Mouse (Mus musculus): ENCODE measurements around the gene Gm815.

Gm815 gene

DNA sequence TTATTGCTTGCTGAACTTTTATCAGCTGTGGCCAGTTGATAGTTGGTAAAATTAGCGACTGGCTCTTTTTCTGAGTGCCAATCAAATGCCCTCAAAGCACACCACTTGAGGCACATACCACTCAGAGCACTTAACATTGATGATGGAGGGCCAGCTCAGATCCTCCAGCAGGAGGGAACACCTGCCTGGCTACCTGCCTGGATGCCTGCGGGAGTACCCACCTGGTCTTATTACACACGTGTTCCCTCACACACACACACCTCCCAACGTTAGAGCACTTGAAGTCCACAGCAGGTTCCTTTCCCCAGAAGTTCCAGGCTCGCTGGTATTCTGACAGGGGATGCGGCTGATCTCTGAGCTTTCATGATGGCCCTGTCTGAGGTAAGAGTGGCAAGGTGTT lies at the start of gene Gm815:
Gm815 (plus strand) TSS at position 266 of the 400 bp plus-strand sequence.
- no peak for DNase-seq

DNA sequence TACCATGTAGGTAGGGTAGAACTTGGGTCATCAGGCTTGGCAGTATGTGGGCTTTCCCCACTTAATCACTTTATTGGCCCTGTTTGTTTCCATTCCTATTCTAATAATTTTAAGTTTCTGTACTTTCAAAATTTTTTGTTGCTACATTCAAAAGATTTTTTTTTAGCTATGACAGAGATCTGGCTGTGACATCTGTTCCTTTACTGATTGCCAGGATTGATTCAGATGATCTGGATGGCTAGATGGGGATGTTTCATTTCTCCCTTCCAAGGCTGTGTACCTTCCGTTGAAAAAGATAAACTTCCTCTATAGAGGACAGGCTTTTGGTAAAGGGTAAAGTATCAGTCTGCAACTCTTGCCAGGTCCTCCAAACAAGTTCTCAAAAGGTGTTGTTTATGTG lies 48.1 kb upstream of the Gm815 start:
- DNase-seq: no peak

- DNase-seq: no peak
Measured at GRCm38 (mm10) chr19:26843896-26844295, 41.8 kb upstream of the Gm815 start.

GRCm38 (mm10) chr19:26844813-26845212 lies 40.9 kb upstream of the Gm815 start:
- DNase-seq: no peak

- peak; percentile 78 for DNase-seq
Measured at GRCm38 (mm10) chr19:26845276-26846016, 40.2 kb upstream of the Gm815 start.

DNA sequence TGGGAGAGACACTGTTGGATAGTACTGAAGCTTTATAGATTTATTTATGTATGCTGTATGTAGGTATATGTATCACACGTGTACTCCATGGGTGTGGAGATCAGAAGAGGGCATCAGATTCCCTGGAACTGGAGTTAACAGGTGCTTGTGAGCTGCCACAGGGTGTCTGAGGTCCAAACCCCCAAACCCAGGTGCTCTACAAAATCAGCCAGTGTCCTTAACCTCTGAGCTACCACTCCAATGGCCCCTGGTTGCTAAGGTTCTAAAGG lies 39.7 kb upstream of the Gm815 start:
- no peak for DNase-seq

DNA sequence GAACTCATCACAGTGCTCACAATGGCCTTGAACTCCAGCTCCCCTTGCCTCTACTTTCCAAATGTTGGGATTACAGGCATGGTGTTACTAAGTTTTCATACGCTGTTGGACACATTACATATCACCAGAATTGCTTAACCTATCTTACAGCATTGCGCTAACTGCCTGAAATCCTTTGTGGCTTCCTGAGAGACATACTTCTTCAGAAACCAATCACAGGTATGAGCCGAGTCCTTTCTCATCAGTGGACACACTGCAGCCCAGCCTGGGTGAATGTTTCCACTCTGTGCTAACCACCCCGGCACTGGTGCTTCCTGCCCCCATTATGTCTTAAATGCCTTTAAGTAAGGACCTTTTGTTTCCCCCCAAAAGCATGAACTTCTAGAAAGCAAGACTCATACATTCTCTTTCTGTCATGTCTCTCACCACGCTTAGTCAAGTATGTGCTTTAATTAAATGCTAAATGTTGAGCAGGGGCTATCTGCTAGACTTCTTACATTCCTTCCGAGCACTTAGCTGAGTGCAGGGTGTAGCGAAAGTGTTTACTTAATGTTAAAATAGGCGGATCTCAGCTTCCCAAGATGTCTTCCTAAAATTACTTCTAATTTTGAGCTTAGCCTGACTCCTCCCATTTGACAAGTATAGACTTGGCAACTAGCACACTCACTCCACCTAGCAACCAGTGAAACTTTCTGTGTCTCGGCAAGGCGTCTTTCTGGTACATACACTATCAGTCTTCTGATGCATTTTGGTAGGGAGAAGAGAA lies 34.5 kb upstream of the Gm815 start:
- no peak for DNase-seq

- DNase-seq: no peak
Measured at GRCm38 (mm10) chr19:26852325-26852900, 33.3 kb upstream of the Gm815 start.

DNA sequence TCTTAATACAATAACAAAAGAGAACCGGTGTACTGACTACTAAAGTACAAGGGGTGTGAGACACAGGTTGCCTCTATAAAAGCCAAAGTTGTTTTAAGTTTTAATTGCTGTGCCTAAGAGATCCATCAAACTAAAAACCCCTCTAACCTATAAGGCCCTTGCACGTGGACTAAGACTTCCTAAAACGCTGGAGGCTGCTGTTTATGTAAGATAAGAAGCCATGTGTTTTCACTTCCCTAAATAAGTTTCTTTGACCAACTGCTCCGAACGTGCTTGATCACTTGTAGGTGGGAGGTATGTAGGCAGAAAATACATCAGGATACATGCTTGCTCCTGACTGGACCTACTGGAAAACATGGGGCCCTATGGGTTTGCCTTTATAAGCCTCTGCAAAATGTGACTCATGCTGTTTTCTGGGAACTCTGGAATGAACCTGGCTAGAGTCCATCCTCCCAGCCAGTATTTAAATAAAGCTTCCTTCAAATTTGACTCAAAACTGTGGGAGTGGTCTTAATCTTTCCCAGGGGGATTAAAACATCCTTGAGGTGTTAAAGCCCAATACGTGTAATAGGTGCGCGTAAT lies 31.9 kb upstream of the Gm815 start:
- no peak for DNase-seq

- DNase-seq: no peak
Measured at GRCm38 (mm10) chr19:26854661-26855060, 31.0 kb upstream of the Gm815 start.

GRCm38 (mm10) chr19:26855152-26855551 lies 30.5 kb upstream of the Gm815 start:
- no peak for DNase-seq

GRCm38 (mm10) chr19:26858427-26859194 lies 27.1 kb upstream of the Gm815 start:
- DNase-seq: no peak

DNA sequence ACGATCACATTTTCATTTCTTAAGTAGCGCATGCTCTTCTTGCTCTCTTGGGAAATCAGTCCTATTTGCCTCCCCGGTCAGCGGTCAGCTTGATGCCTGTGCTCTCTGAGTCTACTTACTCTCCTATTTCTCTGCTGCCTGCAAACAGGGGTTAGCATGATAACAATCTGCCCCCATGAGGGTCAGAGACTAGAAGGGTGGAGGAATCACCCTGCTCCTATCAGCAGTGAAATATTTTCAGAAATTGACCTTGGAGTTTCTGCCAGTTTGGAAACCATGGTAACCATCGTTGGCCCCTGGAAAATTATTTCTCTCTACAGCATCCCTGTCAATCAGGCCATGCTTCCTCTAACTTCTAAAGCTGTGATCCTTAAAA lies 26.5 kb upstream of the Gm815 start:
- no peak for DNase-seq

GRCm38 (mm10) chr19:26863662-26864061 lies 22.0 kb upstream of the Gm815 start:
- DNase-seq: no peak

GRCm38 (mm10) chr19:26864975-26865690 lies 20.5 kb upstream of the Gm815 start:
- no peak for DNase-seq

DNA sequence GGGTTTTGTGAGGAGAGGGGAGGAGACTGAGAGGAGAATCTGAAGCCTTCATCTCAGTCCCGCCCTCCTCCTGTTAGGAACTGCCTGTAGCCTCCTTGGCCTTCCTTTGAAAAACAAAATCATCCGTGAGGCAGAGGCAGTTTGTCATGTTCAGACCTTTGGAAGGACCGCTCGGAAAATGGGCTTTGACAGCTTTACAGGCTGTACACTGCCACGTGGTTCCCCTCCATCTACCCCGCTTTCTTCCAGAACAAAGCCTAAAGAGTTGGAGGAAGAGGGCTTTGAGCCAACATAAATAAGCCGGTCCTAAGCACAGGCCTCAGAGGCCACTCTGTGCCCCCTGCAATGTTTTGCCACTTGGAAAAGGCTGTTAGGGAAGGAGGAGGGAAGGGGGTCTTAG lies 19.9 kb upstream of the Gm815 start:
- no peak for DNase-seq

GRCm38 (mm10) chr19:26869591-26869990 lies 16.1 kb upstream of the Gm815 start:
- no peak for DNase-seq

DNA sequence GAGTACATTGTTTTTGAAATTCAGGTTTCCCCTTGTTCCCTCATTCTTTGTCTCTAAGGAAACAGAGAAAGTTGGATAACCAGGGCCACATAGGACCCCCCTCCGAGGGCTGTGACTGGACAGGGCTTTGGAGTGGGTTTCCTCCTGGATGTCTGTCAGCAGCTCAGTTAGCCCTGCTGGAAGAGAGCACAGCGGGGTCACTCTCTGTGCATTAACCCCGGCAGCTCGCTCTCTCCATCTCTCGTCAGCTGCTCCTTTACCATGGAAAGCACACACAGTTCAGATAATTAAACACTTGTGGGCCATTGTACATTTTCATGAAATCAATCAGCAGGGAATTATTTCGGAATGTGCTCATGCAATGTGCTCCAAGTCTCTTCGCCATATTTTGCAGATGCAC lies 15.4 kb upstream of the Gm815 start:
- DNase-seq: no peak

DNA sequence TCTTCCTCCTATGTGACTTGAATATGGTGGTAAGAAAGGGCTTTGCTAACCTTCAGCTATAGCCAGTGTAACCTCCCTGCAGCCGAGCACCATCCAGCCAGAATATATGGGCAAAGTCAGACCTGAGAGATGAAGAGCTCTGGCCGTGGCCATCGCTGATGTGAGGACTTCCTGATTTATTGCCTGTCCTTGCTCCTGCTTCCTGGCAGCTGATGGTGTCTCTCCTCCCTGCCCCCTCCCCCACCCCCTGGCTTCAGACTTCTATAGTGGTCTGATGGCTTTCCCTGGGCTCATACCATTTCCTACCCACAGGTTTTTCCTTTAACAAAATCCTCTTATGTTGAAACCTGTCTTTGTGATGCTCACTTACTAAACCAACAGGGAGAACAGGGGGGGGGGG lies 14.6 kb upstream of the Gm815 start:
- DNase-seq: no peak

- no peak for DNase-seq
Measured at GRCm38 (mm10) chr19:26872886-26873285, 12.8 kb upstream of the Gm815 start.

DNA sequence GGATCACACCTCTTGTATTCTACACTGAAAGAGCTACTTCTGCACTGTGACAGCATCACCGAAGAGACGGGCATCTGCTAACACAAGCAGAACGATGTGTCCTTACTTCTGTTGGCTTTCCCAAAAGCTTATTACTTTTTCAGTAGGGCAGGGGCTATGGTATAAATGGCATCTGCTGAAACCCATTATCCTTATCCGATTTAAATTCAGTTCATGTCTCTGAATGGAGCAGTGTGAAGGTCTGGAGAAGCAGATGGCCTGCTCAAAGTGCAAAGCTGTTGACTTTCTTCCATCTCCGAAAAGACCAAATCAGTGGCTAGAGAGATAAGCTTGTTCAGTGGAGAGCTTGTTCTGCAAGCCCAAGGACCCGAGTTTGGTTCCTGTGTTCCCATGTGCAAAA lies 10.1 kb upstream of the Gm815 start:
- DNase-seq: no peak

- DNase-seq: no peak
Measured at GRCm38 (mm10) chr19:26877180-26877775, 8.4 kb upstream of the Gm815 start.

Measured in liver (tissue).